Mouse (Mus musculus) left cerebral cortex, postnatal 4 days (tissue): ENCODE measurements around the gene Ptprn2. TPM values are rescaled to one million over a fixed set of nuclear protein-coding genes. Genes with fewer than 3 reads are reported as not detected.

Experiments used
- DNase-seq: peaks from one replicate; pipeline ENCODE4 v3.0.0-alpha.2; 2022
- intact Hi-C: fragments of 180-260 bp; cut with DNase I; formaldehyde crosslinking; loops from one replicate; pipeline ENCODE4 v1.15.1; 2025
- total RNA-seq, 2 experiments: library from RNA; stranded (reverse); gene quantifications; 2 replicates each; pipeline ENCODE4 v1.2.3; 2021

The Ptprn2 gene
- total RNA-seq, 2 experiments from 2014 or later, result 172 to 180 TPM

DNA sequence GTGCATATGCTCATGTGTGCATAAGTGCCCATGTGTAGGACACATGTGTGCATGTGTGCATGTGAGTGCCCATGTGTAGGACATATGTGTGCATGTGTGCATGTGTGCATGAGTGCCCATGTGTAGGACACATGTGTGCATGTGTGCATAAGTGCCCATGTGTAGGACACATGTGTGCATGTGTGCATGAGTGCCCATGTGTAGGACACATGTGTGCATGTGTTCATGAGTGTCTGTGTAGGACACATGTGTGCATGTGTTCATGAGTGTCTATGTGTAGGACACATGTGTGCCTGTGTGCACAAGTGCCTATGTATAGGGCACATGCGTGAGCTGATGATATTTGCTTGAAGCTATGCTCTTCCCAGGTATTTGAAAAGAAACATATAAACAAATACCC lies 547.7 kb downstream of the Ptprn2 start:
- no peak for DNase-seq
- intact Hi-C loops, result no loop called here

DNA sequence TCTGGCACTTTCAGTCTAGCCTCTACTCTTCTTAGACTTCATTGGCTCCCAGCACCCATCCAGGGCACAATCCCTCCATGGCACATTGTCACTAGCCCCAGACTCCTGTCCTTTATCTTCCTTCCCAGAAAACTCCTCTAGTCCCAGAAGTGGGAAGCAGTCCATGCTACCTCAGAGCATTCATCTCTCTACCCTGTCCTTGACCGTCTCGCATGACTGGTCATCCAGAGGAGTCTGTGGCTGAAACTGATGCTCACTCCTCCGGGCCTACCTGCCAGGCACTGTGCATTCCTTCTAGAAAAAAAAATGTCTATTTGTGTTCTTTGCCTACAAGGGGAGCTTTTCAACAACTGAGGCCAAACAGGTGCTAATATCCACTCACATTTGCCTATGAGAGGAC lies 549.0 kb downstream of the Ptprn2 start:
- intact Hi-C loops, result no loop called here

GRCm38 (mm10) chr12:117035243-117035642 lies 549.7 kb downstream of the Ptprn2 start:
- intact Hi-C loops, result no loop called here
- DNase-seq, result peak; percentile 66

More for the DNA sequence above, 549.0 kb downstream of the Ptprn2 start:
- no peak for DNase-seq

- DNase-seq, result no peak
- intact Hi-C loops, result no loop called here
These were observed 553.9 kb downstream of the Ptprn2 start for GRCm38 (mm10) chr12:117039411-117039810.

DNA sequence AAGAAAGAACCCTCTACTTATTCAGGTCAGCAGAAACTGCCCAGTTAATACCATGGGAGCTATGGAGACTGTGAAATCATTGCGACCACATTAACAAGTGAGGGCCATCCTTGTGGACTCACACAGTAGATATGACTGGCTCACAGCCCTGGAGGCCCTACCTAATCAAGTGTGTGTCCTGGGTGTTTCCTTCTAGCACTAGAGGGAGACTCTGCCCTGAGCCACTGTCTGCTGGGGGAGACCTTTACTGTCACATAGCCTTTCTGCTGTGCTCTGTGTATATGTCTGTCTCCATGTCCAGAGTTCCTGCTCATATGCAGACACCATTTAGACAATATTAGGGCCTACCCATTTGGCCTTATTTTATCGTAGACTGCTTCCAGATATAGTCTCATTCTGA lies 555.9 kb downstream of the Ptprn2 start:
- DNase-seq, result no peak
- intact Hi-C loops, result no loop called here

DNA sequence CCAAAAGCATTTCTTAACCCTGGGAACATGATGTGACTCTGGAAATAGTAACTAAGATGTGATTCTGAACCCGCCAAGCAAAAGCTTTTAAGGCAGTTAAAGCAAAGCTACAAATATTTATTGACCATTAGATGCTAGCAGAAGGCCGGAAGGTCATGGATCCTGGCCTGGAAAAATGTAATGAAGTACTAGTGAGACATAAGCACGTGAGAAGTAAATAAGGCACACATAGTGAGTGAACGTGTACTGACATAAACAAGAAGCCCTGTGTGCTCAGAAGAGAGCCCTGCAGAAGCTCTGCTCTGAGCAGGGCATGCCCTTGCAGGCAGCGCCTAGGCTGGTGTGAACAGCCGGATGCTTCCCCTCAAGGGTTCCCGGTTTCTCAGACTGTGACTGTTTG lies 557.2 kb downstream of the Ptprn2 start:
- no peak for DNase-seq
- intact Hi-C loops, result no loop called here

DNA sequence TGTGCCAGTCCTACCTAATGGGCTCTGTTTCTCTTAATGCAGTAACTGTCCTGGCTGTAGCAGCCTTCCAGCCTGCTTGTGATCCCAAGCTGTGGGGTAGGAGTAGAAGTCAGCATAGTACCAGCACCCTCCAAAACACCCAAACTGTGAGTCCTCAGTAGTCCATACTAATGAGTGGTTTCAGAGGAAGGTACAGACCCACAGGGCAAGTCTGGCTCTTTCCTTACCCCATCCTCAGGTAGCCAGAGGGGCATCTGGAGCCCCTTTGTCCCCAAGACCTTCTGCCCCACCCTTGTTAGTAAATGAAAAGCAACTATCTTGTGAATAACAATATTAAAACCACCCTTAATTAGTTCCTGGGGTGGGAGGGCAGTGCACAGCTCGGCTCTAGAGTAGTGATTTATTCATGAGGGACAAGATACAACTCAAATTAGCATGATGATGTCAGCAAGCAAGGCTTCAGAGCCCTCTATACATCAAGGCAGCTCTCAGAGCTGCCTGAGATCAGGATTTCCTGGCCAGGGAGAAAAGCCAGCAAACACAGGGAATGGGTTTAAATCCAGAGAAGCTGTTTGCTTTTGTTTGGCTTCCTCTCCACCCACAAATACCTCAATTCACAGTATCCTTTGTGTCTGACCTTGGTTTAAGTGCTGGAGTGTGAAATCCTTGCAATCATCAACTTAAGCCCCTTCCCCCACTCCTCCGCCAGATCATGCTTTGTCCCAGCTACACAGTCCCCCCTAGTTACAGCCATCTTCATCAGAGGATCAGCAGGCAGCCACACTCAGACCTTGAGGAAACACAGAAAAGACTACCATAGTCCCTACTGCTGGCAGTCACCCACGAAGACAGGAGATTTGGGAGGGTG lies 562.1 kb downstream of the Ptprn2 start:
- intact Hi-C loops, result no loop called here
- DNase-seq, result no peak

DNA sequence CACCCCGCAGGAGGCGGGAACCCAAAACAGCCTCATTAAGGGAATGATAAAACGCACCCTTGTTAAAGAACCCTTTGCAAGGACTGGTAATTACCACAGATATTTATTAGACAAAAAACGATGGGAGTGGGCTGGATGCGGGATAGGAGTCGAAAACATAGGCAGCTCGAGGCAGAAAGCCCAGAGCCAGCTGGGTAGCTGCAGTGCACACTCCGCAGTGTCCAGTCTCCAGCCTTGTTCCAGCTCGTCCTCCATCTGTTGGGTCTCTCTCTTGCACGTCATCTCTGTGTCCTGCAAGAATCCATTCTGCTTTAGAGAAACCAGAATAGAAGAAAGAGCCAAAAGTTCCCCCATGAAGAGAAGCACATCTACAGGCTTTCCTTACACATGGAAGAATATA lies 564.3 kb downstream of the Ptprn2 start:
- intact Hi-C loops, result no loop called here
- peak; percentile 33 for DNase-seq

DNA sequence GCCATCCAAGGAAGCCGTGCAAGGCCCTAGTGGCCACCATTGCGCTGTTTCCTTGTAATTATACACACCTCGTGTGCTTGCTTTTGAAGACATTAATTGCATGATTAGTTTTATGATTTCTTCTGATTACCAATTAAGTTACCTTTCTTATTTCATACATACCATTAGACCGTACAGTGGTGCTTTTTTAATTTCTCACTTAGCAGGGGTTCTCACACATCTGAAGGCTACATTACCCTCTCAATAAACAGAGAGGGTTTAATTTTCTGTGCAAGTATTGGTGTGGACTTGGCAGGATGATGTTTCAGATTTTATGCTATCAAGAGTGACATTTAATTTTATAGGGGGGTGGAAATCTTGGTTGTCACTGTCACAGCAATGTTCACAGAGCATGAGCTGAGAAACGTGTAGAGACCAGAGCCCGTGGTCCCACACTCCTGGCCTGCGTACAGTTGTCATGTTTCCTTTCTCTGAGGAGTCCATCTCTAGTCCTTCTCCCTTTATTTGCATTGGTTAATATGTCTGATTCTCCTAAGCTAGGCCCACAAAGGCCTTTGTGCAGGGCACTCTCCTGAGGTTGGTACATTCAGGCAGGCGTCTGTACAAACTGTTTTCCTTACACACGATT lies 567.8 kb downstream of the Ptprn2 start:
- intact Hi-C loops, result no loop called here

DNA sequence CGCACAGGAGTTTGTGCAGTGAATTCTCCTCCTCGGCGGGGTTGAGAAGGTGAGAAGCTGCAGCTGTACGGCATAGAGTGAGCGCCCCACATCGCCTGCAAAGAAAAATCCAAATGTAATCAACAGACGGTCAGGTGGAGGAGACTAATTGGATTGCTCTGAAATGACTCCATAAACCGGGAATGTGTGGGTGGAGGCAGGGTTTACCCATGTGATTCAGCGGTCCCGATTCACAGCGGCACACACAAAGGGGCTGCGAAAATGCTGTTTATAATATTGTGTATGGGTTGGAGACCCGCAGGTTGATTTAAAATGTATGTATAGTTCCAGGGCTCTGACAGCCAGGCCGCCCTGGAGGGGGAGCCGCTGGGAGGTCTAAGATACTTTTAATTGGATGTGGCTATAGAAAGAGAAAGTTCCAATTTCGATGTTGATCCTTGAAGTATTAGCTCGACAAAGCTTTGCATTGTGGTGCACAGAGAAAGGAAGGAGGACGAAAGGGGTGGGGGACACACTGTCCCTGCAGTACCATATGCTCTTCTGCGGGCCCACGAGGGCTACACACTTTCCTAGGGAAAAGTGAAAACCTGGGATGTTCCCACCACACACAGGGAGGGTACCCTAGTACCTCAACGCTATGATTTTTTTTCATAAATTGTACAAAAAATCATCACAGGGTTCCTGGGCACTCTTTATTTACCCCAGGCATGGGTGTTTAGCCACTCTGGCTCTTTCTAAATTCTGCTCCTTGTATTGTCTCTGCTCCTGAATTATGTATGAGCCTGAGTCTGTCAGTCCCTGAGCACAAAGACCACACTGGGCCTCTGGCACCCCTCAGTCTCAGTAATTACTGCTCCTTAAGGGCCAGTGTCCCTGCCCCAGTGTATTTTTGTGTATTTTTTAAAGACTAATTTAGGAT lies 568.6 kb downstream of the Ptprn2 start:
- DNase-seq, result no peak
- intact Hi-C loops, result no loop called here

More for the DNA sequence above, 567.8 kb downstream of the Ptprn2 start:
- no peak for DNase-seq

DNA sequence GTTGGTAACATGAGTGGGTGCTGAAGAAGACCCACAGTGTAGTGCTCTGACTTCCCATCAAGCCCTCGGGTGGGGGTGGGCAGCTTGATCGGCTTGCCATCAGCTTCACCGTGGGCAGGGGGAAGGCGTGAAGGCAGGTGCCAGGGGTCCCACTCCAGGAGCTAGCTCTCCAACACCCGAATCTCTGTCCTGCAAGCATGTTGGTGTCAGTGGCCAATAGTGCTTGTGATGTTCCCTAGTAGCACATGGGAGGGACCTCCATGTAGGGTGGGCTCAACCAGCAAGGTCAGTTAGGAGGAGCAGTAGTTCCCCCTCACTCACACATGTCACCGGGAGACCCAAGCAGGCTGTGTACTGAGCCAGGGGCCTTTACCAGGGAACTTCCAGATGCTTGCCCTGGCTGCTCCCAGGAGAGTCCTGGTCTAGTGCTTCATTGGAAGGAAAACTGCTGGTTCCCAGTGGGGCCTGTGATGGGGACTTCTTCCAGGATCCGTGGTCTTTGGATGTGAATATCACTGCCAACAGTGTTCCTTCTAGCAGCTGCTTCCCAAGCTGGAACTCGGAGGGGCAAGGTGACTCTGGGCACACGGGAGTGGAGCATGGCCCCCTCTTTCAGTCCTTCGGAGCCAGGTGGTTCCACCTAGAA lies 569.5 kb downstream of the Ptprn2 start:
- intact Hi-C loops, result no loop called here
- DNase-seq, result no peak

DNA sequence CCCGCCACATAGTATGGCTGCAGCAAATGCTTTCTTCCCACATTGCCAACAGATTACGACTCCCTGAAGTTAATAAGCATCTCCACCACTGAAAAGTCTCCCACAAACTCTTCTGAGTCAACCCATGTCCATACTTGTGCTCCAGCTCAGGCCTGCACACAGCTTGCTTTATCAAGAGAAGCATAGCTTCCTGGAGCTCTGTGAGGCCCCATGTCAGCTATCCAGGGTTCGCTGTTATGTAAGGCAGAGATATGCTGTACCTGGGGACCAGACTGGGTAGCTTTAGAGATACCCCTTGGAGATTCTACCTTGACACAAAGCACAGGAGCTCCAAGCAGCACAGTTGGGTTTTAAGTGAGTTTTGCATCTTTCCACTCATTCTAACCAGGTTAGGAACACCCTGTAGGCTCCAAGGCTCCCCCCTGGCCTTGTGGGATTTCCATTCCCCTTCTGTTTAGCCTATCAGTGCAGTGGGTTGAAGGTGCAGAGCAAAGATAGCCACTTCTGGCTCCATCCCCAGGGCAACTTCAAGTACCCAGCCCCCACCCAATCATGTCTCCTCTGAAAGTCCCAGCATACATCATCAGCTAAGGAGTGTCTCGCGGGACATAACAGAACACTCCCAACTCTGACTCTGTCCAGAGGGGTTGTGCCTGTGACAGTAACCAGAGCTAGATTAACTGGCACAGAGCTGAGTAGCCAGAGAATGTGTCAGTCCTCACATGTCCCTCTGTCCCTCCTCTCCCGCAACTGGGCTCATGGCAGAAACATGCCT lies 572.9 kb downstream of the Ptprn2 start:
- intact Hi-C loops, result loop anchor here (2.0 kb wide), 1 partner anchor 22 kb away; no protein-coding TSS in a partner anchor
- no peak for DNase-seq

DNA sequence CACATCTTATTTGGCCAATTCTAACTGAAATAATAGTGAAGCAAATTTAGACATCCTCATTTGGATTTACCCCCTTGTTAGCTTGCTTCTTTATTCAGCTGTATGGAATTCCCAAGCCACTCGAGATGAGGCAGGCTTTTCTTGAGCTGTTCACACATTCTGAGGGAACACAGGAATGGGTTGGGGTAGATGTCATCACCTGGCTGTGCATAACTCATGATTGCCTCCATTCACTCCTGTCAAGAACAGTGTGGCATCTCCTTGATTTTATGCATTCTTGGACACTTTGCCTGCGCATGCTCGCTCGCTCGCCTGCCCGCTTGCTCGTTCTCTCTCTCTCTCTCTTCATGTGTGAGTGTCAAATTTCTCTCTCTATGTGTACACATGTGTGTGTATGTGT lies 573.5 kb downstream of the Ptprn2 start:
- no peak for DNase-seq
- intact Hi-C loops, result loop anchor here (2.0 kb wide), 1 partner anchor 22 kb away; no protein-coding TSS in a partner anchor

- intact Hi-C loops, result no loop called here
- no peak for DNase-seq
These were observed 592.1 kb downstream of the Ptprn2 start for GRCm38 (mm10) chr12:117077664-117078063.

DNA sequence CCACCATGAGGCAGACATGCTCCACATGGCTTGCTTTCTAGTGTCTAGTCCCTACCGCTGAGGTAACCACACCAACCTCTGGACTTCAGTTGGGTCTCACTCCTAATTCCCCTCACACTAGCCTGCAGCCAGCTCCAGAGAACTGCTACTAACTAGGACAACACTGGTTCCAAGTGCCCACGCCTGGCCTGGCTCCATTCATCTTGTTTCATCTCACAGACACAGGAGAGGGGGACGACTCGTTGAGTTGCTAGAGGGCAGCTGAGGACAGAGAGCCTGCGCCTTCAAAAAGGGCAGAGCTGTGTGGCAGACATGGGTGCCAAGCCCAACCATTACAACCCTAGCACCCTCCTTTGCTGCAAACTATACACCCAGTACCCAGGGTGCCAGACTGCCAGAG lies 593.4 kb downstream of the Ptprn2 start:
- no peak for DNase-seq
- intact Hi-C loops, result no loop called here

DNA sequence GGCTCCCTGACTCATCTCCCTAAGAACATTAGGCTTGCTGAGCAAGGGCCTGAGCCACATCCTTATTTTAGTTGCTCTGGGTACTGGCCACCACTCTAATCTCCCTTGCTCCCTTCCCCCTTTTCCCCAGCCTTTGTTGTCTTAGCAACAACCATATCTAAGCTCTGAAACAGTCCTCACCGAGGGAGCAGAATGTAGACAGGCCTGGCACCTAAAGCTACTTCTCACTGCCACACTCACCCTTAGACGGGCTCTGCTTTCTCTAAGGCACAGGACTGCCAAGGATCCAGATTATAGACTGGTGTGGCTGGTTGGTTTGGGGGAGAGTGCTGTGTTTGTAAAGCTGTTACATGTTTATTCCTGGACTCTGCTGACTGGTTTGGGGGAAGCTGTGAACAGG lies 594.2 kb downstream of the Ptprn2 start:
- intact Hi-C loops, result loop anchor here (2.0 kb wide), 1 partner anchor 21 kb away; no protein-coding TSS in a partner anchor
- DNase-seq, result no peak

- intact Hi-C loops, result no loop called here
- DNase-seq, result peak; percentile 12
These were observed 598.6 kb downstream of the Ptprn2 start for GRCm38 (mm10) chr12:117083856-117084701.

- intact Hi-C loops, result no loop called here
- no peak for DNase-seq
These were observed 599.3 kb downstream of the Ptprn2 start for GRCm38 (mm10) chr12:117084702-117085409.
